Mouse (Mus musculus) spleen, adult 2 months (tissue): ENCODE data around the gene Mycl. TPM values are rescaled to one million over a fixed set of nuclear protein-coding genes. Genes with fewer than 3 reads are reported as not detected.
"Not testable (repeated sequence)": the region's sequence is repeated elsewhere in the genome, so short reads cannot be mapped to it uniquely, and the experiment has no call there.

Experiments
- DNase-seq, 2 experiments: peaks; one replicate each; pipeline versions ENCODE4 v3.0.0 to v3.0.0-alpha.2; 2012 to 2021; ENCODE audit warnings: low spot score in 2 of 2, low read depth in 1 of 2
- H3K27ac ChIP-seq: fragments of 200-500 bp; 2 replicates; pipeline ENCODE4 v1.5.1; 2012; ENCODE audit warnings: low read length, inconsistent platforms; ENCODE audit not compliant: insufficient read depth
- H3K27me3 ChIP-seq: fragments of 200-500 bp; 2 replicates; pipeline ENCODE4 v1.6.1; 2012; ENCODE audit warnings: mild to moderate bottlenecking, moderate library complexity, low read length, inconsistent platforms; ENCODE audit not compliant: control insufficient read depth, insufficient read depth
- H3K36me3 ChIP-seq: fragments of 200-500 bp; 2 replicates; pipeline ENCODE4 v1.6.1; 2012; ENCODE audit warnings: mild to moderate bottlenecking, low read length, inconsistent platforms; ENCODE audit not compliant: control insufficient read depth, insufficient read depth
- H3K4me1 ChIP-seq: fragments of 200-500 bp; 2 replicates; pipeline ENCODE4 v1.6.1; 2011; ENCODE audit warnings: inconsistent platforms; ENCODE audit not compliant: control insufficient read depth, insufficient read depth, insufficient read length
- H3K4me3 ChIP-seq: fragments of 200-500 bp; 2 replicates; pipeline ENCODE4 v1.5.1; 2011; ENCODE audit warnings: mild to moderate bottlenecking, inconsistent platforms; ENCODE audit not compliant: insufficient read depth, insufficient read length; ENCODE audit errors: extremely low read depth
- CTCF ChIP-seq: fragments of 200-500 bp; IDR thresholded peaks from 2 replicates; pipeline ENCODE4 v1.5.1; 2011; ENCODE audit warnings: mild to moderate bottlenecking, inconsistent platforms; ENCODE audit not compliant: insufficient read depth, insufficient read length, insufficient replicate concordance; ENCODE audit errors: extremely low read depth
- POLR2A ChIP-seq: fragments of 200-500 bp; IDR thresholded peaks from 2 replicates; pipeline ENCODE4 v1.6.1; 2011; ENCODE audit warnings: low read depth, low read length, inconsistent platforms
- WGBS: fragments of 180-500 bp; shearing (Covaris S2); methylation state at CpG from one replicate; pipeline ENCODE4 v1.1.7; 2018; 5-methylcytosine and 5-hydroxymethylcytosine counted together
- polyA plus RNA-seq: library from polyadenylated mRNA; depleted of rRNA; stranded (reverse); fragments of >200 nt; gene quantifications from 2 replicates; pipeline ENCODE4 v1.2.3, GENCODE M21; 2012

The Mycl gene
- polyA plus RNA-seq, 1 experiment: 7.3 TPM

DNA sequence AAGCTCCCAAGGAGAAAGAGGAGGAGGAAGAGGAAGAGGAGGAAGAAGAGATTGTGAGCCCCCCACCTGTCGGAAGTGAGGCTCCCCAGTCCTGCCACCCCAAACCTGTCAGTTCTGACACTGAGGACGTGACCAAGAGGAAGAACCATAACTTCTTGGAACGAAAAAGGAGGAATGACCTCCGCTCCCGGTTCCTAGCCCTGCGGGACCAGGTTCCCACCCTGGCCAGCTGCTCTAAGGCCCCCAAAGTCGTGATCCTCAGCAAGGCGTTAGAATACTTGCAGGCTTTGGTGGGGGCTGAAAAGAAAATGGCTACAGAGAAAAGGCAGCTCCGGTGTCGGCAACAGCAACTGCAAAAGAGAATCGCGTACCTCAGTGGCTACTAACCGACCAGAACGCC is 4.7 kb downstream of the Mycl start:
- H3K27ac ChIP-seq: no peak overlapping the region
- no peak for TF ChIP-seq POLR2A
- no peak for TF ChIP-seq CTCF
- no peak overlapping the region for H3K4me3 ChIP-seq
- 85% methylated on average over 14 of the region's 14 CpGs for WGBS
- H3K27me3 ChIP-seq: peaks cover 15% of the 10 kb centered on the region
- DNase-seq: no peak
- H3K36me3 ChIP-seq: no peaks in the 10 kb centered on the region
- H3K4me1 ChIP-seq: peaks cover 12% of the 10 kb centered on the region

DNA sequence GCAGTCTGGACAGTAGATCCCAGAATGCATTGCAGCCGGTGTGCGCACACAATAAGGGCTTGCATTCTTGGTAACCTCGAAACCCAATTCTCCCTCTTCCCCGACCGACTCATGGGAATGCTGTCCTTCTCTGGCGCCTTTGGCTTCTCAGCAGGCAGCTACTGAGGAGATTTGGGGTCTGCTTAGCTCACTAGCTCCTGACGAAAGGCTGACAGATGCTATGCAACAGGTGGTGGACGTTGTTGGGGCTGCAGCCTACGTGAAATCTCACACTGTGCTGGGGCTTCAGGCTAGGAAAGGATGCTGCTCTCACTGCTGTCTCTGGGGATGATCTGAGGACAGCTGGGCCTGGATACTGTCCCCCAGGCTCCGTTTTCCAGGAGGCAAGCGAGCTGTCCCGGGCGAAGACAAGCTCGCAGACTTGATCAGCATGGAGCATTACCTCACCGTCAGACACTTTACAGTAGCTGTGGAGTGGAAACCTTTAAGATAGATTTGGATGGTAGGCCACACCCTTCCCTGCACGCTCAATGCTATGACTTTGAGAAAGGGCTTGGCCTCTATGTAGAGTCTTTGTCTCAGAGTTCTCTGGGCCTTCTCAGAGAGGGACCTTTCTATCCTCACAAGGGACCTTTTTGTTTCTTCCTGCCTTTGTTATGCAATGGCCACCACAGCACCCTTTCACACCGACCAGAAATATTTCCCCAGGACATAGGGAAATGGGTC is 5.3 kb downstream of the Mycl start:
- H3K4me3 ChIP-seq: no peak overlapping the region
- H3K4me1 ChIP-seq: peaks cover 11% of the 10 kb centered on the region
- no peaks in the 10 kb centered on the region for H3K36me3 ChIP-seq
- no peak for DNase-seq
- H3K27me3 ChIP-seq: peaks cover 13% of the 10 kb centered on the region
- TF ChIP-seq CTCF (no peak), POLR2A (no peak)
- H3K27ac ChIP-seq: no peak overlapping the region
- WGBS: 84% methylated on average over 17 of the region's 17 CpGs

- DNase-seq: no peak
- Histone ChIP-seq H3K4me1 (no peaks in the 10 kb centered on the region), H3K27ac (no peak overlapping the region), H3K27me3 (no peaks in the 10 kb centered on the region; the same call in 1 of the 2 replicates), H3K36me3 (no peaks in the 10 kb centered on the region), H3K4me3 (no peak overlapping the region)
- WGBS: 79% methylated on average over 15 of the region's 15 CpGs
- TF ChIP-seq CTCF (no peak), POLR2A (no peak)
These were observed 9.9 kb downstream of the Mycl start for GRCm38 (mm10) chr4:123005054-123005966.

DNA sequence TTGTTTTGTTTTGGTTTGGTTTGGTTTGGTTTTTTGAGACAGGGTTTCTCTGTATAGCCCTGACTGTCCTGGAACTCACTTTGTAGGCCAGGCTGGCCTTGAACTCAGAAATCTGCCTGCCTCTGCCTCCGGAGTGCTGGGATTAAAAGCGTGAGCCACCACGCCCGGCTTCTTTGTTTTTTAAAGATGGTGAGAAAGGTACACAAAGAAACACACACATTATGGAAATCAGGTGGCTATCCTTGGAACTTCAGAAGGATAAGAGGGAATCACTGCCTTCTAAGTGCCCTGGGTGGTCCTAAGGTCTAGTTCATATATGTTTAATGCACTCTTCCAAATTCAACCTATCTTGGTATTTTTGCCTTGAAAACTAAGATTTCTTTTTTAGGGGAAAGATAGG is 17.0 kb downstream of the Mycl start:
- H3K27ac ChIP-seq, H3K27me3 ChIP-seq, H3K4me3 ChIP-seq, H3K36me3 ChIP-seq, H3K4me1 ChIP-seq, DNase-seq: not testable (repeated sequence)
- WGBS: 90% methylated on average over 4 of the region's 4 CpGs

GRCm38 (mm10) chr4:123013346-123013945 is 18.0 kb downstream of the Mycl start:
- H3K27ac ChIP-seq: no peak overlapping the region
- peaks cover 8% of the 10 kb centered on the region for H3K4me1 ChIP-seq
- H3K36me3 ChIP-seq: no peaks in the 10 kb centered on the region
- H3K4me3 ChIP-seq: no peak overlapping the region
- H3K27me3 ChIP-seq: no peaks in the 10 kb centered on the region
- WGBS: 69% methylated on average over 5 of the region's 5 CpGs
- TF ChIP-seq POLR2A: no peak
- no peak for TF ChIP-seq CTCF
- DNase-seq: no peak

DNA sequence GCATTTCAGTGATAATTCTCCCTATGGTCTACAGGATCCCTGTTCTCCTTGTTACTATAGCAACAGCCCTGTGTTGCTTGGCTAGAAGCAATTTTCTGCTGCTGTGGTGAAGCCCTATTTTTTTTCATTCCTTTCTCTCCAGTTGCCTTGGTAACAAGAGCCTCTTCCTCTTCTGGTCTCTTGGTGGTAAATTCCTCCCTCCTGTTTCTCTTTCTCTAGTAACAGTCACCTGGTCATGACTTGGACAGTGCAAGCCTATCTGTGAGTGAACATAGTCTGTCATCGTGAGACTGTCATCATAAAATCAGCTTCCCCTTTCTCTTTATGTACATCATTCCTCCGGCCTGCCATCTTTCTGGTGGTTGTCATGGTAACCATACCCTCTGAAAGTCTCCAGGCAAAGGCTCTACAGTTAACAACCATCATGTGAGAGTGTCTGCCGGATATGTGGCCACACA is 18.5 kb downstream of the Mycl start:
- H3K27ac ChIP-seq: no peak overlapping the region
- WGBS: 21% methylated on average over 3 of the region's 3 CpGs
- TF ChIP-seq CTCF (no peak), POLR2A (no peak)
- no peaks in the 10 kb centered on the region for H3K27me3 ChIP-seq
- peaks cover 13% of the 10 kb centered on the region for H3K4me1 ChIP-seq
- no peak overlapping the region for H3K4me3 ChIP-seq
- DNase-seq: peak in 1 of 2 experiments; percentile 68
- H3K36me3 ChIP-seq: no peaks in the 10 kb centered on the region
